Mouse (Mus musculus): ENCODE data around the gene Vsnl1. TPM values are rescaled to one million over a fixed set of nuclear protein-coding genes. Genes with fewer than 3 reads are reported as not detected.
A peak's percentile ranks its signal among the peaks of the same experiment; 100 is the strongest.

The Vsnl1 gene
- not detected in 2 replicates for polyA plus RNA-seq (2012; rRNA removed)

DNA sequence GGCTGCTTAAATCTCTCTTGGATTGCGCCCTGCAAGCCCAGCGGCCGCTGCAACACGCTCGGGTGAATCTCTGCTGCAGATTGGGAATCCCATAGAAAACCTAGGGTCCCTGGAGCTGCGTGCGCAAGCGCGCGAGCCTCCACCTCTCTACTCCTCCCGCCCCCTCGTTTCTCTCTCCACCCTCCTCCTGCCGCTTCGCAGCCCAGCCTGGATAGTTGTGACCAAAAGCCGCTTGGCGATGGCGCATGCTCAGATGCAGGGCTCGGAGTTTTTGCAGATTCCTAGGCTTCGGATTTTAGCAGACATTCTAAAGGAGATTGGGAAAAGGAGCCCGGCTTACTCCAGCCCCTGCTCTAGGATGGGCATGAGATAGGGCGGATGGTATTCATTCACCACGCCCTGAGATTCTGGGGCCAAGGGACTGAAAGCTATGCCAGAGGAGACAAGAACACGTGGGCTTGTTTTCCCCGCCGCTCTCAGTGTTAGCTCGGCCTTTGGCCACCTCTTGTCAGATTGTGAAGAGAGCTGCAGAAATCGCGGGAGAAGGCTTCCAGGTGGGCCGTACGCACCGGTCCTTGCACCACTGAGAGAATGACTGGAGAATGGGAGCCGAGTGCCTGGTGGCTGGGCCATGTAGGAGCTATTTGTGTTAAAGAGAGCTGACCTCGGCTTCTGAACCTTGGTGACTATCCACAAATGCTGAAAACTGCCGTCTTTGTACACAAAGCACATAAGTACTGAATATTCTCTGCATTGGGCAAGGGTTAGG, at the start of gene Vsnl1:
Gene Vsnl1 (minus strand): TSS at position 117 of the 769 bp plus-strand sequence.
- TF ChIP-seq POLR2A (IDR thresholded peaks at IDR 0.05; ENCODE audit: control insufficient read depth, low read depth, low read length) (no peak), CTCF (IDR thresholded peaks at IDR 0.05; ENCODE audit: control insufficient read depth, insufficient read depth, insufficient replicate concordance, low read depth, low read length) (no peak)
- H3K27me3 ChIP-seq (ENCODE audit: control insufficient read depth, insufficient read depth, low read length), result no peaks in the 10 kb centered on the region
- H3K27ac ChIP-seq (ENCODE audit: control insufficient read depth, insufficient read depth, low read depth, low read length), result no peak within 1 kb of the TSS
- H3K4me3 ChIP-seq (ENCODE audit: control insufficient read depth, low read depth, low read length), result peak within 1 kb of the TSS; percentile 14
- H3K4me1 ChIP-seq (ENCODE audit: control insufficient read depth, insufficient read depth, low read length), result peaks cover 4% of the 10 kb centered on the region; the same call in 1 of the 2 replicates
- no peaks in the 10 kb centered on the region for H3K36me3 ChIP-seq (ENCODE audit: control insufficient read depth, insufficient read depth, low read length)

DNA sequence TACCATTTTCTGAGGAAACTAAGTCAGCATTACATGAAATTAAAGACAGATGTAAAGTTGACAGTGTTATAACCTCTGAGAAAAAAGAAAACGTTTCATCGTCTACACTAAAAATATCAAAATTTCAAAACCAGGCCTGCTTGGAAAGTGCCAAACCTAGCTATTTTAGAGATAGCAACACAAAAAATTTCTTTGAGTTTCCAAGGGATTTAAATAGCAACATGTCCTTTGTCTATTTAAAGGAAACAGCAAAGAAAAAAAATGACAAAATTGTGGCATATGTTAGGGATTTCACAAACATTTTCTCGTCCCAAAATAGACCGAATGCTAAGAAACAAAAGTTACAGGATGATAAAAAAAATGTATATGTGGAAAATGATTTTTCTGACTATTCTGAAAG, 20.2 kb upstream of the Vsnl1 start:
- Histone ChIP-seq H3K36me3 (ENCODE audit: control insufficient read depth, insufficient read depth, low read length) (no peaks in the 10 kb centered on the region), H3K4me1 (ENCODE audit: control insufficient read depth, insufficient read depth, low read length) (peaks cover 5% of the 10 kb centered on the region), H3K27ac (ENCODE audit: control insufficient read depth, insufficient read depth, low read depth, low read length) (no peak overlapping the region), H3K4me3 (ENCODE audit: control insufficient read depth, low read depth, low read length) (no peak overlapping the region), H3K27me3 (ENCODE audit: control insufficient read depth, insufficient read depth, low read length) (no peaks in the 10 kb centered on the region)
- TF ChIP-seq POLR2A (IDR thresholded peaks at IDR 0.05; ENCODE audit: control insufficient read depth, low read depth, low read length) (no peak), CTCF (IDR thresholded peaks at IDR 0.05; ENCODE audit: control insufficient read depth, insufficient read depth, insufficient replicate concordance, low read depth, low read length) (no peak)

GRCm38 (mm10) chr12:11456213-11456612, 19.8 kb upstream of the Vsnl1 start:
- H3K27me3 ChIP-seq (ENCODE audit: control insufficient read depth, insufficient read depth, low read length), result no peaks in the 10 kb centered on the region
- H3K36me3 ChIP-seq (ENCODE audit: control insufficient read depth, insufficient read depth, low read length), result no peaks in the 10 kb centered on the region
- no peak; the same call in 1 of the 2 replicates for TF ChIP-seq POLR2A (IDR thresholded peaks at IDR 0.05; ENCODE audit: control insufficient read depth, low read depth, low read length)
- H3K27ac ChIP-seq (ENCODE audit: control insufficient read depth, insufficient read depth, low read depth, low read length), result peak overlapping the region; percentile 55
- H3K4me3 ChIP-seq (ENCODE audit: control insufficient read depth, low read depth, low read length), result peak overlapping the region; percentile 74
- peaks cover 5% of the 10 kb centered on the region for H3K4me1 ChIP-seq (ENCODE audit: control insufficient read depth, insufficient read depth, low read length)

GRCm38 (mm10) chr12:11455549-11456194, 19.3 kb upstream of the Vsnl1 start, which contains the start of gene Rad51ap2:
Gene Rad51ap2, plus strand, starts transcription at chr12:11456079.
- Histone ChIP-seq H3K36me3 (ENCODE audit: control insufficient read depth, insufficient read depth, low read length) (no peaks in the 10 kb centered on the region), H3K4me1 (ENCODE audit: control insufficient read depth, insufficient read depth, low read length) (peaks cover 5% of the 10 kb centered on the region), H3K27ac (ENCODE audit: control insufficient read depth, insufficient read depth, low read depth, low read length) (peak within 1 kb of the TSS; percentile 55), H3K4me3 (ENCODE audit: control insufficient read depth, low read depth, low read length) (peak within 1 kb of the TSS; percentile 74), H3K27me3 (ENCODE audit: control insufficient read depth, insufficient read depth, low read length) (no peaks in the 10 kb centered on the region)
- TF ChIP-seq CTCF (IDR thresholded peaks at IDR 0.05; ENCODE audit: control insufficient read depth, insufficient read depth, insufficient replicate concordance, low read depth, low read length), result no peak
- peak; percentile 78 for TF ChIP-seq POLR2A (IDR thresholded peaks at IDR 0.05; ENCODE audit: control insufficient read depth, low read depth, low read length)

DNA sequence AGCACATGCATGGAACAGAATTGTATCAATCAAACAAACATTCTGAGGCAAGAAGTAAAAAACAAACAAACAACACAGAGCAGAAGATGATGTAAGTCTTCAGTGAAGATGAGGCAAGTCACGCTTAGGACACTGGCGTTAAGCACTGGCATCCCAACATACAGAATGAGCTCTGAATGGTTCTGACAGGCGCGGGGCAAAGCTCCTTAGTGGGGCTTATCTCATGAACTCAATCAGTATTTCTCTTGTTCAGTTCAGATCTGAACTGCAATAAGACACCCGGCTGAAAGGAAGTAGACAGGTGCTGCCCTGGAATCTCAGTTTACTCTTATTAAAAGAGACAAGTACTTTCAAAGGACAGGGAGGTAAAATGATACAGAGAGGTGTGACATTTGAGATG, 17.7 kb upstream of the Vsnl1 start:
- TF ChIP-seq CTCF (IDR thresholded peaks at IDR 0.05; ENCODE audit: control insufficient read depth, insufficient read depth, insufficient replicate concordance, low read depth, low read length) (no peak), POLR2A (IDR thresholded peaks at IDR 0.05; ENCODE audit: control insufficient read depth, low read depth, low read length) (no peak)
- H3K4me3 ChIP-seq (ENCODE audit: control insufficient read depth, low read depth, low read length), result no peak overlapping the region
- no peaks in the 10 kb centered on the region for H3K27me3 ChIP-seq (ENCODE audit: control insufficient read depth, insufficient read depth, low read length)
- H3K36me3 ChIP-seq (ENCODE audit: control insufficient read depth, insufficient read depth, low read length), result no peaks in the 10 kb centered on the region
- peaks cover 5% of the 10 kb centered on the region for H3K4me1 ChIP-seq (ENCODE audit: control insufficient read depth, insufficient read depth, low read length)
- no peak overlapping the region for H3K27ac ChIP-seq (ENCODE audit: control insufficient read depth, insufficient read depth, low read depth, low read length)

DNA sequence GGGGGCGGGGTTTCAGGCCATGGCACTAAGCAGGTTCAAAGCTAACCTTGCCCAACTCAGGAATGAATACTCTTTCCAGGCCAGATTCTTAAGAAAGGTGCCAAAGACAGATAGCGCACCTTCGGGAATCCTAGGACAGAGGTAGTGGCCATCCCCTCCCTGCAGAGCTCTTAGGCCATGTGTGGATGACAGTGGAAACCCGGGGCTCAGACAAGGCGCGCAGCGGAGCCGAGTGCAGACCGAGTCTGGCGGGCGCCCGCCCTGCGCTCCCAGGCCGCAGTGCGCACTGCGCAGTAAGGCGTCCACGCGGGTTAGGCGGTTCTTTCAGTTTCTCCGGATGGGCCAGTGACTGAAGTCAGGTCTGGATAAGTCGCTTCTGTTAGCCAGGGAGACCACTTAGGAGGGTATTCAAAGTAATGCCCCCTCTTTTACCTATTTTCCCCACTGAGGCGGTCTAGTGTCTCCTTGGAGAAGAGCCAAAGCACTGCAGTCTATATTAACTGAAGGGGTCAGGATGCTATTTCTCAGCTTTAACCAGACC, 1.6 kb upstream of the Vsnl1 start:
- H3K4me1 ChIP-seq (ENCODE audit: control insufficient read depth, insufficient read depth, low read length), result peaks cover 4% of the 10 kb centered on the region; the same call in 1 of the 2 replicates
- TF ChIP-seq POLR2A (IDR thresholded peaks at IDR 0.05; ENCODE audit: control insufficient read depth, low read depth, low read length) (no peak), CTCF (IDR thresholded peaks at IDR 0.05; ENCODE audit: control insufficient read depth, insufficient read depth, insufficient replicate concordance, low read depth, low read length) (no peak)
- H3K27ac ChIP-seq (ENCODE audit: control insufficient read depth, insufficient read depth, low read depth, low read length), result no peak overlapping the region
- H3K4me3 ChIP-seq (ENCODE audit: control insufficient read depth, low read depth, low read length), result no peak overlapping the region; the same call in 1 of the 2 replicates
- H3K36me3 ChIP-seq (ENCODE audit: control insufficient read depth, insufficient read depth, low read length), result no peaks in the 10 kb centered on the region
- H3K27me3 ChIP-seq (ENCODE audit: control insufficient read depth, insufficient read depth, low read length), result no peaks in the 10 kb centered on the region

DNA sequence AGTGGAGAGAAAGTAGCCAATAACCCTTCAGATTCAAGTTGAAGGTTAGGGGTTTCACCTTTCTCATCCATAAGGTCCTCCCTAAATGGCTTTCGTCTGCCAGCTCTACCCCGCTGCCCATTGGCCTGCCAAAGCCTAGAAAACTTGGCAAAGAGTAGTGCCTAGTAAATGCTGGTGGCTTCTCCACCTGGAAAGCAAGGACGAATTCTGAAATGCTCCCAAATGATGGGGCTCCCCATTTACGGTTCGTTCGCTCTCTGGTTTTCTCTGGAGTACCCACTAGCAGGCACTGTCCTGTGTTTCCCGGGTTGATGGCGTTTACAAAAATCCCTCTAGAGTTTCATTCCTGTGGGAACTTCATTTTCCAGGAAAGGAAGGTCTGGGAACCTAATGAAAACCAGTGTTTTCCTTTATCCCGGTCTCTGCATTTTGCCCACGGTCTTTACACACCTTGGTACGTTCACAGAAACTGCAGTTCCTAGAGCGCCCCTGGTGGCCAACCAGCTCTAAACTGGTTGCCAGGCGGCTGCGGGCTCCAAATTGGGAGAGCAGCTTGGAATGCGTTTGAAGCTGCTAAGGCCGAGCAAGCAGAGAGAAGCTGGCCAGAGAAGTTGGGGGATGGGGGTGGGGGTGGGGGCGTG, 973 bp upstream of the Vsnl1 start:
- Histone ChIP-seq H3K4me1 (ENCODE audit: control insufficient read depth, insufficient read depth, low read length) (peaks cover 4% of the 10 kb centered on the region; the same call in 1 of the 2 replicates), H3K27me3 (ENCODE audit: control insufficient read depth, insufficient read depth, low read length) (no peaks in the 10 kb centered on the region), H3K36me3 (ENCODE audit: control insufficient read depth, insufficient read depth, low read length) (no peaks in the 10 kb centered on the region), H3K4me3 (ENCODE audit: control insufficient read depth, low read depth, low read length) (peak overlapping the region; percentile 14; the same call in 1 of the 2 replicates), H3K27ac (ENCODE audit: control insufficient read depth, insufficient read depth, low read depth, low read length) (no peak overlapping the region)
- TF ChIP-seq POLR2A (IDR thresholded peaks at IDR 0.05; ENCODE audit: control insufficient read depth, low read depth, low read length) (no peak), CTCF (IDR thresholded peaks at IDR 0.05; ENCODE audit: control insufficient read depth, insufficient read depth, insufficient replicate concordance, low read depth, low read length) (peak; percentile 51; the same call in 1 of the 2 replicates)
